Mouse (Mus musculus) right cerebral cortex, adult 18-20 months (tissue): Measurements from ENCODE around the gene Krt1.

Experiments
- DNase-seq: peaks from one replicate; pipeline ENCODE4 v3.0.0; 2022; ENCODE audit warnings: mixed read lengths

The Krt1 gene

DNA sequence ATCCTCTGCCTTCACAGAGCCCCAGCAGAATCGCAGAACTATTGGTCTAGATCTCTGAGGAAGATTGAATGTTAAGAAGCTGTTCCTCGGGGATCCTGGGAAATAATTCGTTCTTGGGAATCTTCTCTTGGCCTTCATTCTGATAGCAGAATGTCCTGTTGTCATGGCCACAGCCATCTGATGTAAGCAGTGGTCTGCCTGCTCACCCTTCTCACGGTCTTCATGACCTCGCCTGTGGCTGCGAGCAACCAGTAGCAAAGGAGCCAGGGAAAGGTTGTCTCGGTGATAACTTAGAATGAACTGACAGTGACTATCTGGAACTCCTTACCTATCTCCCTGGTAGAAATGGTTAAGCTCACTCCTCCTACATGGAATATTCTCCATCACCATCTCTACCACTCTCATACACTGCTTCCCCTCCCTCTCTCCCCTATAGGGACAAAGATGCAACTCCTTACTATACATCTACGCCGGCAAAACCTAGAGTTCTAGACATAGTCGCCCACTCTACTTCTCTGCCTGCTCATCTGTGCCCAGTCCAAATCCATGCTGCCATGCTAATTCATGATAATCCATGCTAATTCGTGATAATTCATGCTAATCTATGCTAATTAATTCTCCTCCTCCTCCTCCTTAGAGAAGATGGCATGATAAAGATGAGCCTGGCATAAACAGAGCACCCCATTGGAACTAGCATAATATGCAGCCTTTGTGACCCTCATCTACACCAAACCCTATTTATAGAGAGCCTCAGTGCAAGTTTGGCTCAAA, 47.4 kb downstream of the Krt1 start:
- peak; percentile 58 for DNase-seq

DNA sequence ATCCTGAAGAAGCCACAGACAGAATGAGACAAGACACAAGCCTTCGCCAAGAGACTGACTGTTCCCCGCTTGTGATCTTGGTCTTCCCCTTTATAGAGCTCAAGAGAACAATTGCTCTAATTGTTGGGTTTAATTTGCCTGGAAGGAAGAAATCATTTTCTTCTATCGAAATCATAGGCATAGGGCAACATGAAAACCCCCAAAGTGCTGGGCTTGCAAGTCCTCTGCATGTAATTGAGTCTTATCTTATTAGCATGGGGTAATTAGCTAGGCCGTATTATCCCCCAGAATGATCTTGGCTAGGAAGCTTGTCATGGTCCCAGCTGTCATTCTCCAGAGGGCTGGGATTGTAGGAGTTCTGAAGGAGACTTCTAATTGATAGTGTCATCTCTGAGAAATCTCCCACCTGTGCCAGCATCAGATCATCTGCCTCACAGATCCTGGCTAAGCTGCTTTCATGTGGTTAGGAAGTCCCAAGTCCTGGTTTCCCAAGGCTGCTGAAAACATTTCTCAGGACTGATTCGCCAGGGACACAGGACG, 48.2 kb downstream of the Krt1 start, which contains the start of gene Krt73:
TSS of gene Krt73 (minus strand) at position 51 of the 540 bp plus-strand sequence.
- DNase-seq: no peak
